Mouse (Mus musculus) neural tube, embryonic 12.5 days (tissue): ENCODE measurements around the gene Ddah2. TPM values are rescaled to one million over a fixed set of nuclear protein-coding genes. Genes with fewer than 3 reads are reported as not detected.
A peak's percentile ranks its signal among the peaks of the same experiment; 100 is the strongest.

Experiments used
- ATAC-seq: fragments of 200-750 bp; cut with Nextera tagmentation; 2 replicates; pipeline ENCODE4 v1.8.0; 2017; ENCODE audit warnings: low read depth, mild to moderate bottlenecking, moderate TSS enrichment, moderate library complexity; ENCODE audit not compliant: low FRiP score
- H3K27ac ChIP-seq: fragments of 300-500 bp; sonication (generic); 2 replicates; pipeline ENCODE4 v1.5.1; 2016
- H3K27me3 ChIP-seq: fragments of 300-500 bp; sonication (generic); replicated peaks from 2 replicates; pipeline ENCODE4 v1.6.1; 2016; ENCODE audit warnings: mild to moderate bottlenecking
- H3K36me3 ChIP-seq: fragments of 300-500 bp; sonication (generic); 2 replicates; pipeline ENCODE4 v1.6.1; 2016; ENCODE audit warnings: mild to moderate bottlenecking
- H3K4me1 ChIP-seq: fragments of 300-500 bp; sonication (generic); 2 replicates; pipeline ENCODE4 v1.6.1; 2016
- H3K4me2 ChIP-seq: fragments of 300-500 bp; sonication (generic); replicated peaks from 2 replicates; pipeline ENCODE4 v1.6.1; 2016; ENCODE audit warnings: mild to moderate bottlenecking
- H3K4me3 ChIP-seq: fragments of 300-500 bp; sonication (generic); 2 replicates; pipeline ENCODE4 v1.5.1; 2016
- H3K9ac ChIP-seq: fragments of 300-500 bp; sonication (generic); 2 replicates; pipeline ENCODE4 v1.6.1; 2016; ENCODE audit warnings: mild to moderate bottlenecking
- H3K9me3 ChIP-seq: fragments of 300-500 bp; sonication (generic); 2 replicates; pipeline ENCODE4 v1.6.1; 2016; ENCODE audit warnings: mild to moderate bottlenecking
- WGBS: fragments of 180-500 bp; shearing (Covaris S2); methylation state at CpG from one replicate; pipeline ENCODE4 v1.1.7; 2016; 5-methylcytosine and 5-hydroxymethylcytosine counted together
- polyA plus RNA-seq: library from polyadenylated mRNA; unstranded; fragments of >200 nt; fragmentation: Nextera tagmentation; extraction: Ambion mirVana; gene quantifications from 2 replicates; pipeline ENCODE4 v1.2.1, GENCODE M21; 2016

The Ddah2 gene
- polyA plus RNA-seq, 1 experiment from 2014 or later, result 591 TPM

- WGBS, result 26% methylated on average over 10 of the region's 10 CpGs
- H3K4me2 ChIP-seq, result peak within 1 kb of the TSS; percentile 54
- peak within 1 kb of the TSS; percentile 45 for H3K9ac ChIP-seq
- H3K27ac ChIP-seq, result no peak within 1 kb of the TSS
- no peaks in the 10 kb centered on the region for H3K9me3 ChIP-seq
- 0 out of 2 replicates have a peak, but pooled peaks cover 2% of the 10 kb centered on the region for H3K27me3 ChIP-seq
- no peaks in the 10 kb centered on the region for H3K36me3 ChIP-seq
- ATAC-seq, result no peak
- H3K4me1 ChIP-seq, result peaks cover 18% of the 10 kb centered on the region
- H3K4me3 ChIP-seq, result peak within 1 kb of the TSS; percentile 7; the same call in 1 of the 2 replicates
Observed at GRCm38 (mm10) chr17:35076507-35077176, 17.8 kb downstream of the Ddah2 start, which contains the start of gene Ly6g6e. Ly6g6e (plus strand) TSS chr17:35076902.

- H3K27me3 ChIP-seq, result 0 out of 2 replicates have a peak, but pooled peaks cover 2% of the 10 kb centered on the region
- ATAC-seq, result no peak
- 23% methylated on average over 2 of the region's 2 CpGs for WGBS
Observed at GRCm38 (mm10) chr17:35077285-35077684, 18.4 kb downstream of the Ddah2 start.

GRCm38 (mm10) chr17:35077786-35078233, 19.0 kb downstream of the Ddah2 start, which contains the start of gene Ly6g6d:
Ly6g6d (minus strand) TSS chr17:35078065.
- Histone ChIP-seq H3K27ac (no peak within 1 kb of the TSS), H3K9ac (peak within 1 kb of the TSS; percentile 45), H3K27me3 (0 out of 2 replicates have a peak, but pooled peaks cover 2% of the 10 kb centered on the region), H3K36me3 (no peaks in the 10 kb centered on the region), H3K4me3 (peak within 1 kb of the TSS; percentile 7; the same call in 1 of the 2 replicates), H3K4me1 (peaks cover 18% of the 10 kb centered on the region), H3K4me2 (peak within 1 kb of the TSS; percentile 54), H3K9me3 (no peaks in the 10 kb centered on the region)
- no peak; the same call in 1 of the 2 replicates for ATAC-seq
- WGBS, result 10% methylated on average over 14 of the region's 14 CpGs

More at GRCm38 (mm10) chr17:35077285-35077684, 18.4 kb downstream of the Ddah2 start:
- Histone ChIP-seq H3K4me2 (peak overlapping the region; percentile 54), H3K27ac (no peak overlapping the region), H3K9ac (peak overlapping the region; percentile 45), H3K4me1 (peaks cover 18% of the 10 kb centered on the region), H3K4me3 (peak overlapping the region; percentile 7; the same call in 1 of the 2 replicates), H3K36me3 (no peaks in the 10 kb centered on the region), H3K9me3 (no peaks in the 10 kb centered on the region)

- Histone ChIP-seq H3K27ac (no peak overlapping the region), H3K9ac (no peak overlapping the region), H3K36me3 (no peaks in the 10 kb centered on the region), H3K27me3 (0 out of 2 replicates have a peak, but pooled peaks cover 2% of the 10 kb centered on the region), H3K4me1 (peaks cover 18% of the 10 kb centered on the region), H3K4me3 (no peak overlapping the region), H3K4me2 (no peak overlapping the region), H3K9me3 (no peaks in the 10 kb centered on the region)
- no peak for ATAC-seq
- WGBS, result 80% methylated on average over 9 of the region's 9 CpGs
Observed at GRCm38 (mm10) chr17:35079778-35080177, 20.9 kb downstream of the Ddah2 start.

GRCm38 (mm10) chr17:35080248-35080647, 21.4 kb downstream of the Ddah2 start:
- peaks cover 18% of the 10 kb centered on the region for H3K4me1 ChIP-seq
- no peak overlapping the region for H3K9ac ChIP-seq
- no peaks in the 10 kb centered on the region for H3K9me3 ChIP-seq
- no peak overlapping the region for H3K27ac ChIP-seq
- 0 out of 2 replicates have a peak, but pooled peaks cover 2% of the 10 kb centered on the region for H3K27me3 ChIP-seq
- no peak overlapping the region for H3K4me3 ChIP-seq
- H3K4me2 ChIP-seq, result no peak overlapping the region
- ATAC-seq, result no peak
- no peaks in the 10 kb centered on the region for H3K36me3 ChIP-seq
- 64% methylated on average over 6 of the region's 6 CpGs for WGBS

GRCm38 (mm10) chr17:35080710-35081109, 21.9 kb downstream of the Ddah2 start:
- peaks cover 18% of the 10 kb centered on the region for H3K4me1 ChIP-seq
- H3K9ac ChIP-seq, result no peak overlapping the region
- H3K4me3 ChIP-seq, result no peak overlapping the region
- no peak overlapping the region for H3K27ac ChIP-seq
- H3K4me2 ChIP-seq, result no peak overlapping the region
- no peaks in the 10 kb centered on the region for H3K36me3 ChIP-seq
- WGBS, result 74% methylated on average over 4 of the region's 4 CpGs
- 0 out of 2 replicates have a peak, but pooled peaks cover 2% of the 10 kb centered on the region for H3K27me3 ChIP-seq
- no peak for ATAC-seq
- H3K9me3 ChIP-seq, result no peaks in the 10 kb centered on the region

GRCm38 (mm10) chr17:35082841-35083576, 24.2 kb downstream of the Ddah2 start:
- H3K9me3 ChIP-seq, result no peaks in the 10 kb centered on the region
- H3K36me3 ChIP-seq, result no peaks in the 10 kb centered on the region
- peaks cover 1% of the 10 kb centered on the region for H3K4me1 ChIP-seq
- H3K27me3 ChIP-seq, result no peaks in the 10 kb centered on the region
- no peak overlapping the region for H3K4me3 ChIP-seq
- ATAC-seq, result no peak
- H3K9ac ChIP-seq, result no peak overlapping the region
- no peak overlapping the region for H3K27ac ChIP-seq
- 83% methylated on average over 16 of the region's 16 CpGs for WGBS
- no peak overlapping the region for H3K4me2 ChIP-seq

GRCm38 (mm10) chr17:35083929-35084497, 25.2 kb downstream of the Ddah2 start:
- H3K9me3 ChIP-seq, result no peaks in the 10 kb centered on the region
- 76% methylated on average over 3 of the region's 3 CpGs for WGBS
- no peaks in the 10 kb centered on the region for H3K4me1 ChIP-seq
- H3K27ac ChIP-seq, result no peak overlapping the region
- no peak overlapping the region for H3K9ac ChIP-seq
- H3K36me3 ChIP-seq, result no peaks in the 10 kb centered on the region
- ATAC-seq, result no peak
- H3K4me2 ChIP-seq, result no peak overlapping the region
- H3K27me3 ChIP-seq, result no peaks in the 10 kb centered on the region
- no peak overlapping the region for H3K4me3 ChIP-seq

GRCm38 (mm10) chr17:35085208-35085865, 26.5 kb downstream of the Ddah2 start, which contains the start of gene Ly6g6f:
Ly6g6f (minus strand) TSS chr17:35085610.
- no peaks in the 10 kb centered on the region for H3K27me3 ChIP-seq
- H3K4me3 ChIP-seq, result no peak within 1 kb of the TSS
- no peak within 1 kb of the TSS for H3K4me2 ChIP-seq
- no peaks in the 10 kb centered on the region for H3K36me3 ChIP-seq
- no peak within 1 kb of the TSS for H3K27ac ChIP-seq
- ATAC-seq, result no peak
- H3K4me1 ChIP-seq, result peaks cover 8% of the 10 kb centered on the region
- no peaks in the 10 kb centered on the region for H3K9me3 ChIP-seq
- no peak within 1 kb of the TSS for H3K9ac ChIP-seq
- 81% methylated on average over 7 of the region's 7 CpGs for WGBS

- H3K9ac ChIP-seq, result no peak overlapping the region
- no peak overlapping the region for H3K4me3 ChIP-seq
- H3K9me3 ChIP-seq, result no peaks in the 10 kb centered on the region
- H3K4me2 ChIP-seq, result no peak overlapping the region
- peaks cover 14% of the 10 kb centered on the region for H3K4me1 ChIP-seq
- H3K36me3 ChIP-seq, result peaks cover 19% of the 10 kb centered on the region
- WGBS, result 55% methylated on average over 2 of the region's 2 CpGs
- H3K27ac ChIP-seq, result no peak overlapping the region
- no peaks in the 10 kb centered on the region for H3K27me3 ChIP-seq
- no peak for ATAC-seq
Observed at GRCm38 (mm10) chr17:35088151-35088550, 29.3 kb downstream of the Ddah2 start.

- WGBS, result 3% methylated on average over 67 of the region's 67 CpGs
- ATAC-seq, result peak; percentile 98
Observed at GRCm38 (mm10) chr17:35088825-35089644, 30.2 kb downstream of the Ddah2 start, which contains the start of gene Abhd16a. Abhd16a (plus strand) TSS chr17:35089263.

More at GRCm38 (mm10) chr17:35088825-35089644, 30.2 kb downstream of the Ddah2 start, which contains the start of gene Abhd16a:
- Histone ChIP-seq H3K36me3 (peaks cover 27% of the 10 kb centered on the region), H3K9ac (peak within 1 kb of the TSS; percentile 88), H3K27me3 (no peaks in the 10 kb centered on the region), H3K9me3 (no peaks in the 10 kb centered on the region), H3K4me2 (peak within 1 kb of the TSS; percentile 66), H3K27ac (peak within 1 kb of the TSS; percentile 87), H3K4me3 (peak within 1 kb of the TSS; percentile 61), H3K4me1 (peaks cover 14% of the 10 kb centered on the region)
